Mouse (Mus musculus) hindbrain, embryonic 15.5 days (tissue): ENCODE measurements at regions not wholly inside any gene's neighbourhood (a gene's known extent, or its start where the extent isn't known, plus 50 kb on each side); places are given as distances from the start of the nearest gene placed in this dataset.
A peak's percentile ranks its signal among the peaks of the same experiment; 100 is the strongest.

Experiments used
- ATAC-seq: fragments of 200-750 bp; cut with Nextera tagmentation; 2 replicates; pipeline ENCODE4 v1.8.0; 2017; ENCODE audit warnings: low read depth, moderate number of reproducible peaks, moderate TSS enrichment; ENCODE audit not compliant: low FRiP score
- H3K27ac ChIP-seq: fragments of 300-500 bp; sonication (generic); replicated peaks from 2 replicates; pipeline ENCODE4 v1.5.1; 2015; ENCODE audit warnings: mild to moderate bottlenecking, inconsistent platforms
- H3K27me3 ChIP-seq: fragments of 300-500 bp; sonication (generic); 2 replicates; pipeline ENCODE4 v1.6.1; 2015; ENCODE audit warnings: control low read depth, inconsistent platforms
- H3K36me3 ChIP-seq: fragments of 300-500 bp; sonication (generic); 2 replicates; pipeline ENCODE4 v1.6.1; 2015; ENCODE audit warnings: control low read depth, inconsistent platforms
- H3K4me1 ChIP-seq: fragments of 300-500 bp; sonication (generic); replicated peaks from 2 replicates; pipeline ENCODE4 v1.6.1; 2015; ENCODE audit warnings: control low read depth, inconsistent platforms
- H3K4me2 ChIP-seq: fragments of 300-500 bp; sonication (generic); 2 replicates; pipeline ENCODE4 v1.6.1; 2015; ENCODE audit warnings: moderate library complexity, mild to moderate bottlenecking, inconsistent platforms
- H3K4me3 ChIP-seq: fragments of 300-500 bp; sonication (generic); 2 replicates; pipeline ENCODE4 v1.5.1; 2015; ENCODE audit warnings: mild to moderate bottlenecking, inconsistent platforms
- H3K9ac ChIP-seq: fragments of 300-500 bp; sonication (generic); 2 replicates; pipeline ENCODE4 v1.6.1; 2015; ENCODE audit warnings: inconsistent platforms
- H3K9me3 ChIP-seq: fragments of 300-500 bp; sonication (generic); 2 replicates; pipeline ENCODE4 v1.6.1; 2016; ENCODE audit warnings: control low read depth, inconsistent platforms
- WGBS: fragments of 180-500 bp; shearing (Covaris S2); methylation state at CpG from one replicate; pipeline ENCODE4 v1.1.7; 2015; 5-methylcytosine and 5-hydroxymethylcytosine counted together

DNA sequence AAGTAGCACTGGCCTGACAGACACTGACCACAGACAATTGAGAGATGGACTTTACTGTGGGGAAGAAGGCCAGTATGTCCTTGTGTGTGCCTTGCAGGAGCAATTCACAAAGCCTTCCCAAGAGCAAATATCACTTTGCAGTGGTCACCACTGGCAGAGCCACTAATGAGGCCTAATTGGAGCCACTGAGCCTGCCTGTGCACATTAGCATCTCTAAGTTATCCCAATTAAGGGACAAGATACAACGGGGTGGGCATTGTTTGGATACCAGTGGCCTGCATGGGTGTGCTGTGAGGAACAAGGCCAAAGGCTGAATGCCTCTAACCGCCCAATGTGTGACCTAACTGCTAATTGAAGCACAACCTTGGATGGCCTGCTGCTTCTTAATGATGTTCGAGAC, 433.4 kb upstream of the Ptbp2 start:
- Histone ChIP-seq H3K4me1 (peaks cover 15% of the 10 kb centered on the region), H3K4me2 (no peak overlapping the region), H3K9ac (no peak overlapping the region), H3K4me3 (no peak overlapping the region), H3K36me3 (no peaks in the 10 kb centered on the region), H3K9me3 (no peaks in the 10 kb centered on the region), H3K27me3 (no peaks in the 10 kb centered on the region), H3K27ac (no peak overlapping the region)
- 0 out of 2 replicates have a peak, but pooled peaks have one; percentile 48 for ATAC-seq
- 47% methylated on average over 3 of the region's 3 CpGs for WGBS

DNA sequence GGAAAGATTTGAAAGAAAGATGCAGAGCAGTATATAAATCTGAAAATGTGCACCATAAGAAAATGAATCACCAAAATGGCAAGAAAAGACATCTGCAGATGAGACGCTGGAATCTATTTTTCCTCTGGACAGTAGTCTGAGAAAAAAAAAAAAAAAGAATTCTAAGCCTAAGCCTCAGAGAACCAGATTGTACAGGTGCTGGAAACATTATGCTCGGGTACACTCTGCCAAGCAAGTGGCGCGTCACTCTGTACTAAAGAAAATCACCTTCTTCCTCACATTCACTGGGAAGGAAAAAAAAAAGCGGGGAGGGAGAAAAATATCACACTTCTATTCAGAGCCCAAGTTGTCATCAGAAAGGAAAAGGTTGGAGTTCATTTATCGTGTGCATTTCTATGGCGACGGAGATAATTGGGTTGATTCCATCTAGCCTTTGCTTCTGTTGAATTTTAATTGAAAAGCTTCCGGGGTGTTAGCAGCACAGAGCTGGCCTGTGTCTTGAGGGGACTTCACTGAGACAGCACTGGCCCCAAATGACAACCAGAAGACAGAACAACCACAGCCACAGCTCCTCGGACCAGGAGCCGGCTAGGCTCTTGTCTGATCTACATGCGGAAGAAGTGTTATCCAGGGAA, 430.5 kb upstream of the Ptbp2 start:
- Histone ChIP-seq H3K9me3 (no peaks in the 10 kb centered on the region), H3K4me3 (no peak overlapping the region), H3K27ac (no peak overlapping the region), H3K4me1 (peaks cover 15% of the 10 kb centered on the region), H3K27me3 (no peaks in the 10 kb centered on the region), H3K4me2 (no peak overlapping the region; the same call in 1 of the 2 replicates), H3K9ac (no peak overlapping the region), H3K36me3 (no peaks in the 10 kb centered on the region)
- 59% methylated on average over 12 of the region's 12 CpGs for WGBS
- no peak for ATAC-seq

DNA sequence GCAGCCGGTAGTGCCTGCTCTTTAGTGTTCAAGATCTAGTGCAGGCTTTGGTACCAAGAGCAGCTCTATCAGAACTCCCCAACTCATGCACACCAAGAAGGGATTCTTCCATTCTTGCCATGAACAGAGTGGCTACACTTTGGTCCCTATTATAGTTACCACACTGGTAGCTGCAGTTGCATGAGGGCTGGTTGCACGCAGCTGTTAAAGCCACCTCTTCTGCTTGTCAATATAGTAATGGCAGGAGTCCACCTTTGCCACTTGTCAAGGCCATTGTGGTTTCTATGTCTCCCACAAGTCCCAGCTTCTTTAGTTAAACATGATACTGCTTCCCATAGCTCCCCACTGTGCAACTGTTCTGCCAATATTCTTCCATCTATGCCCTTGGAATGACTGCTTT, 415.1 kb upstream of the Ptbp2 start:
- Histone ChIP-seq H3K4me3 (no peak overlapping the region), H3K27me3 (no peaks in the 10 kb centered on the region), H3K9me3 (no peaks in the 10 kb centered on the region), H3K4me2 (no peak overlapping the region), H3K9ac (no peak overlapping the region), H3K27ac (no peak overlapping the region), H3K36me3 (no peaks in the 10 kb centered on the region), H3K4me1 (no peaks in the 10 kb centered on the region)
- no peak for ATAC-seq
- 93% methylated on average over 2 of the region's 2 CpGs for WGBS

DNA sequence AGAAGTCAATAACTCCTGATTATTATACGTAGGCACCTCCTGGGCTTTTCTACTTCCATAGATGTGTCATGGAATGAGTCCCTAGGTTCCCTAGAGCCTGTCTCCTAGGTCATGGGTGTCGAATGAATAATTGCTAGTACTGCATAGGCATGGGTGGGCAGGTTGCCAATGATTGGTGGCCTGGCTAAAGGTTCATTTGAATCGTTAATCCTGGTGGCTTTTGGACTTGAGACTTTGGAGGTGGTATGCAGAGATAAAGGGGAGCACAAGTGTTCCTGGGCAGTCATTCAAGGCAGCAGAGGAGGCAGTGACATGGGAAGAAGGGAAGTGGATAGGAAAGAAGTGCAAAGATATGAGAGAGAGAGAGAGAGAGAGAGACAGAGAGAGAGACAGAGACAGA, 410.2 kb upstream of the Ptbp2 start:
- Histone ChIP-seq H3K36me3 (no peaks in the 10 kb centered on the region), H3K4me3 (no peak overlapping the region), H3K9me3 (no peaks in the 10 kb centered on the region), H3K4me2 (no peak overlapping the region), H3K27ac (no peak overlapping the region), H3K4me1 (peaks cover 6% of the 10 kb centered on the region), H3K9ac (no peak overlapping the region), H3K27me3 (no peaks in the 10 kb centered on the region)
- 70% methylated on average over 3 of the region's 3 CpGs for WGBS
- ATAC-seq = no peak

DNA sequence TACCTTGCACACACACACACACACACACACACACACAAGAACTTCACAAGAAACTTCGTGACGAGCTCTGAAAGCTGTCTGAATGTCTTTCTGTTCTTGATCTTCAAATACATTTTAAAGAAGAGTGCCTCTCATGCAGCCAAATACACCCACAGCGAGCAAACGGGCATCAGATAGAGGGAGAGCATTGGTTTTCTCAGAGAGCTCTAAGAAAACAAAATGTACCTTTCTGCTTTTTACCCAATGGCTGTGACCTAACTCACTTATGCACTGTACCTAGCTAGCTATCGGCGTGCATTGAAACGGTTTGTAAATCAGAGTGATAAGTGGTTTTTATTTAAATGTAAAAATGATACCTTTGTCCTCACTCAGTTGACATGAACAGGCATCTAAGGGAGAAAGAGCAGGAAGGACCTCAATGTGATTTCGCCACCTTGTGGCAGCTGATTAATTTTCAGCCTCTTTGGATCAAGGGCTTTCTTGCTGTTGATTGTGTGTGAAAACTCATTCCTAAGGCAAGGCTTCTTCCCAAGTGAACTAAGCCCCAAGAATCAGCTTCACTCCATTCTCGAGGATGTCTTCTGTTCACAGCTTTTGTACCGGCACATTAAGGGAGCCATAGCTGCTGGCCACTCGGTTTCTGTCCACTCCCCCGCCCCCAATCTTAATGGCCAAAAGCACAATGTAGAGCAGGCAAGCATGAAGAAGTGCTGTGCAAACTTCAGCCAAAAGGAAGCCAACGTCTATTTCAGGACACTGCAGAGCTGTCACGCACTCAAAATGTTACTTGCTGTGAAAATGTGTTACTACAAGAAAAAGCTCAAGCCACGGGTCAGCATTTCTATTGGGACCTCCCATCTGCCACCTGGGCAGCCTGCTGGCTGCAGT, 408.4 kb upstream of the Ptbp2 start:
- peak; percentile 68; the same call in 1 of the 2 replicates for ATAC-seq
- H3K4me1 ChIP-seq = peaks cover 6% of the 10 kb centered on the region
- H3K4me3 ChIP-seq = no peak overlapping the region
- H3K4me2 ChIP-seq = peak overlapping the region; percentile 40
- no peak overlapping the region for H3K27ac ChIP-seq
- H3K27me3 ChIP-seq = no peaks in the 10 kb centered on the region
- no peaks in the 10 kb centered on the region for H3K9me3 ChIP-seq
- H3K9ac ChIP-seq = no peak overlapping the region
- no peaks in the 10 kb centered on the region for H3K36me3 ChIP-seq
- WGBS = 28% methylated on average over 15 of the region's 15 CpGs

DNA sequence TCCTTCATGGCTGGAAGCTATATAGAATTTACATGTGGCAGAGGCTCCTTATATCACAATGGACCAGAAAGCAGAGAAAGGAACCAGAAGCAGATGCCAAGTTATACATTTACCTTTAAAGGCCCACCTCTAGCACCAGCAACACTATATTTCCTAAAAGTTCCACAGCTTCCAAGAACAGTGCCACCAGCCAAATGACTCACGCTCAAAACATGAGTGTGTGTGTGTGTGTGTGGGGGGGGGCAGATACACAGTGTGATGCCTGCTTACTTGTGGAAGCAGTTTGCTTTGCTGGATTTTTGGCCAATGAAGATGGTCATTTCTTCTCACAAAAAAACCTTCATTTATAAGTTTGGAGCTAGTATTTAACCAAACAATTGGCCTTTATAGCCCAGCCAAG, 405.3 kb upstream of the Ptbp2 start:
- whole genome bisulfite sequencing = 88% methylated on average over 1 of the region's 1 CpGs
- no peak for ATAC-seq

DNA sequence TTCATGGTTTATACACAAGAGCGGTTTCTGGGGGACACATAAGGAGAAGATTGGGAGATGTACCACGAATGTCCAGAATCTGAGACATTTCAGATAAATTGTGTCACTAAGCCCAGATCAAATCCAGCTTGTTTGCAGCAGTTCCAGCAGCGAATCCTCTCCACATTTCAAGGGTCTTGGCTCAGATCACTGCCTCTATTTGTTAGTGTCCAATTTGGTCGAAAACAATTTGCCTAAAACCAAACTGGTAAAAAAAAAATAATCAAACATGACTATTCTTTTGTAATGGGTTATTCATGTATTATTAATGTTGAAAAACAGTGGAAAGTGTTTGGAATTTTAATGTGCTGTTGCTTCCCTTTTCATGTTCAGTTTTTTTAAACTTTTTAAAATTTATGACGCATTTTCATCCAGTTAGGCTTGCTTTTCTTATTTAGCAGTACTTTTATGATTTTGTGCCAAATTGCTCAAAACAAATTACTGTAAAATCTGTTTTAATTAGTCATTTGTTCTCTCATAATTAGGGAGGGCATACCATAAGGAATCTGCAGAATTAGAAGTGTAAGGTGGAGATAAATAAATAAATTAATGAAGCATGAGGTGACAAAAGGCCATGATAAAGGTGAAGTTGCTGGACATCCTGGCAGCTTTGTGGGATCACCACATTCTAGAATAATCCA, 396.8 kb upstream of the Ptbp2 start:
- no peak for ATAC-seq
- H3K9me3 ChIP-seq = no peaks in the 10 kb centered on the region
- H3K27me3 ChIP-seq = no peaks in the 10 kb centered on the region
- H3K4me3 ChIP-seq = no peak overlapping the region
- no peaks in the 10 kb centered on the region for H3K36me3 ChIP-seq
- no peak overlapping the region for H3K9ac ChIP-seq
- 71% methylated on average over 5 of the region's 5 CpGs for WGBS
- H3K27ac ChIP-seq = no peak overlapping the region
- H3K4me1 ChIP-seq = no peaks in the 10 kb centered on the region
- no peak overlapping the region for H3K4me2 ChIP-seq

More for the DNA sequence above, 405.3 kb upstream of the Ptbp2 start:
- no peak overlapping the region for H3K4me2 ChIP-seq
- H3K4me1 ChIP-seq = peaks cover 6% of the 10 kb centered on the region
- no peaks in the 10 kb centered on the region for H3K9me3 ChIP-seq
- H3K27ac ChIP-seq = no peak overlapping the region
- H3K9ac ChIP-seq = no peak overlapping the region
- no peaks in the 10 kb centered on the region for H3K36me3 ChIP-seq
- H3K27me3 ChIP-seq = no peaks in the 10 kb centered on the region
- no peak overlapping the region for H3K4me3 ChIP-seq

DNA sequence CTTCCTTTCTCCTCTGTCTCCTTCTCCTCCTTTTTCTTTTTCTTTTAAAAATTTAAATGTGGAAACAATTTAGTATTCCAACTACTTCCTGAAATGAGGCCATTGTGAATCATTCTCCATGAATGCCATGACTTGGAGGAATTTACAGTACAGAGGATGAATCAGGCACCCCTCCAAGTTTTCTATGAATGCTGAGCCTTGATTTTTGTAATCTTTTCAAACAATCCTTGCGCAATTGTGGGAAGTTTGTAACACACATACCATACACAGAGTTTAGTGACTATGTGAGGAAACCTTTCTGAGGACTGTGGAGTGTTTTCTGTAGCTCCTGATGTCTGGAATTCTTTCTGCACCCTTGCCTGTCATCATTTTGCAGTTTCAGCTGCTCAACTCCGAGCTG, 391.4 kb upstream of the Ptbp2 start:
- WGBS = 65% methylated on average over 2 of the region's 2 CpGs
- no peak for ATAC-seq

More for the DNA sequence above, 391.4 kb upstream of the Ptbp2 start:
- no peaks in the 10 kb centered on the region for H3K27me3 ChIP-seq
- H3K4me2 ChIP-seq = no peak overlapping the region
- H3K9me3 ChIP-seq = no peaks in the 10 kb centered on the region
- H3K4me3 ChIP-seq = no peak overlapping the region
- no peak overlapping the region for H3K27ac ChIP-seq
- no peaks in the 10 kb centered on the region for H3K36me3 ChIP-seq
- no peak overlapping the region for H3K9ac ChIP-seq
- no peaks in the 10 kb centered on the region for H3K4me1 ChIP-seq
